Mouse (Mus musculus): ENCODE results near the gene Zfp524. TPM values are rescaled to one million over a fixed set of nuclear protein-coding genes. Genes with fewer than 3 reads are reported as not detected.
A peak's percentile ranks its signal among the peaks of the same experiment; 100 is the strongest.
"Not testable (repeated sequence)": the region's sequence is repeated elsewhere in the genome, so short reads cannot be mapped to it uniquely, and the experiment has no call there.

The Zfp524 gene
- polyA plus RNA-seq, 1 experiment from 2014 or later, result 9.1 TPM

GRCm38 (mm10) chr7:4995268-4996002 is 18.8 kb upstream of the Zfp524 start:
- H3K27ac ChIP-seq (replicated peaks), result peak overlapping the region; percentile 85
- H3K4me1 ChIP-seq (replicated peaks), result peaks cover 40% of the 10 kb centered on the region
- peaks cover 13% of the 10 kb centered on the region for H3K27me3 ChIP-seq
- peak; percentile 73 for ATAC-seq (ENCODE audit: low read depth)
- peaks cover 40% of the 10 kb centered on the region for H3K36me3 ChIP-seq
- H3K9me3 ChIP-seq, result no peaks in the 10 kb centered on the region
- peak overlapping the region; percentile 95 for H3K9ac ChIP-seq
- peak overlapping the region; percentile 75 for H3K4me3 ChIP-seq
- WGBS, result 7% methylated on average over 19 of the region's 19 CpGs
- peak overlapping the region; percentile 68 for H3K4me2 ChIP-seq

- no peaks in the 10 kb centered on the region for H3K9me3 ChIP-seq
- peaks cover 32% of the 10 kb centered on the region for H3K36me3 ChIP-seq
- peak; percentile 86 for ATAC-seq (ENCODE audit: low read depth)
- H3K27me3 ChIP-seq, result peaks cover 13% of the 10 kb centered on the region
- WGBS, result 6% methylated on average over 23 of the region's 26 CpGs
- H3K4me2 ChIP-seq, result peak within 1 kb of the TSS; percentile 68
- H3K4me1 ChIP-seq (replicated peaks), result peaks cover 40% of the 10 kb centered on the region
- H3K9ac ChIP-seq, result peak within 1 kb of the TSS; percentile 95
- peak within 1 kb of the TSS; percentile 85 for H3K27ac ChIP-seq (replicated peaks)
- H3K4me3 ChIP-seq, result peak within 1 kb of the TSS; percentile 75
Observed at GRCm38 (mm10) chr7:4996003-4996895, 18.0 kb upstream of the Zfp524 start, which contains the start of gene Zfp579. Zfp579 (minus strand) TSS chr7:4996158.

- peak overlapping the region; percentile 95 for H3K9ac ChIP-seq
- H3K36me3 ChIP-seq, result peaks cover 25% of the 10 kb centered on the region
- H3K27ac ChIP-seq (replicated peaks), result peak overlapping the region; percentile 85
- H3K4me2 ChIP-seq, result peak overlapping the region; percentile 68
- H3K27me3 ChIP-seq, result peaks cover 13% of the 10 kb centered on the region
- WGBS, result 72% methylated on average over 8 of the region's 8 CpGs
- peak overlapping the region; percentile 75 for H3K4me3 ChIP-seq
- peaks cover 40% of the 10 kb centered on the region for H3K4me1 ChIP-seq (replicated peaks)
- ATAC-seq (ENCODE audit: low read depth), result no peak
- no peaks in the 10 kb centered on the region for H3K9me3 ChIP-seq
Observed at GRCm38 (mm10) chr7:4996934-4997333, 17.3 kb upstream of the Zfp524 start.

GRCm38 (mm10) chr7:4999876-5000275 is 14.3 kb upstream of the Zfp524 start:
- WGBS, result 64% methylated on average over 2 of the region's 2 CpGs
- H3K36me3 ChIP-seq, result no peaks in the 10 kb centered on the region
- H3K4me1 ChIP-seq (replicated peaks), result peaks cover 13% of the 10 kb centered on the region

GRCm38 (mm10) chr7:5002876-5003275 is 11.3 kb upstream of the Zfp524 start:
- not testable (repeated sequence) for ATAC-seq (ENCODE audit: low read depth); H3K27me3 ChIP-seq; H3K4me2 ChIP-seq; H3K27ac ChIP-seq (replicated peaks); H3K4me1 ChIP-seq (replicated peaks); H3K4me3 ChIP-seq; H3K9ac ChIP-seq; H3K9me3 ChIP-seq
- H3K36me3 ChIP-seq, result peaks cover 19% of the 10 kb centered on the region
- 60% methylated on average over 8 of the region's 8 CpGs for WGBS

More at GRCm38 (mm10) chr7:4999876-5000275, 14.3 kb upstream of the Zfp524 start:
- Histone ChIP-seq H3K9me3 (no peaks in the 10 kb centered on the region), H3K27me3 (no peaks in the 10 kb centered on the region), H3K27ac (replicated peaks) (no peak overlapping the region), H3K9ac (no peak overlapping the region), H3K4me2 (no peak overlapping the region), H3K4me3 (no peak overlapping the region)
- ATAC-seq (ENCODE audit: low read depth), result no peak

GRCm38 (mm10) chr7:5008229-5008628 is 6.0 kb upstream of the Zfp524 start:
- H3K4me3 ChIP-seq, result no peak overlapping the region
- H3K36me3 ChIP-seq, result peaks cover 70% of the 10 kb centered on the region
- 94% methylated on average over 26 of the region's 26 CpGs for WGBS
- no peak overlapping the region for H3K9ac ChIP-seq
- H3K27me3 ChIP-seq, result no peaks in the 10 kb centered on the region
- no peaks in the 10 kb centered on the region for H3K9me3 ChIP-seq
- H3K27ac ChIP-seq (replicated peaks), result no peak overlapping the region
- H3K4me2 ChIP-seq, result no peak overlapping the region
- H3K4me1 ChIP-seq (replicated peaks), result peaks cover 2% of the 10 kb centered on the region; the same call in 1 of the 2 replicates
- no peak for ATAC-seq (ENCODE audit: low read depth)

GRCm38 (mm10) chr7:5012681-5013513 is 1.3 kb upstream of the Zfp524 start:
- no peaks in the 10 kb centered on the region for H3K9me3 ChIP-seq
- peak overlapping the region; percentile 71 for H3K4me3 ChIP-seq
- peaks cover 51% of the 10 kb centered on the region for H3K36me3 ChIP-seq
- H3K27me3 ChIP-seq, result no peaks in the 10 kb centered on the region
- no peak overlapping the region for H3K9ac ChIP-seq
- ATAC-seq (ENCODE audit: low read depth), result no peak
- H3K27ac ChIP-seq (replicated peaks), result no peak overlapping the region
- H3K4me2 ChIP-seq, result peak overlapping the region; percentile 58
- WGBS, result 92% methylated on average over 27 of the region's 27 CpGs
- peaks cover 11% of the 10 kb centered on the region for H3K4me1 ChIP-seq (replicated peaks)

GRCm38 (mm10) chr7:5015118-5016001 is 1.1 kb downstream of the Zfp524 start, which contains the start of gene Gm44973:
Gm44973 (plus strand) TSS chr7:5015496.
- H3K4me3 ChIP-seq, result peak within 1 kb of the TSS; percentile 71
- H3K4me1 ChIP-seq (replicated peaks), result peaks cover 22% of the 10 kb centered on the region
- peaks cover 27% of the 10 kb centered on the region for H3K36me3 ChIP-seq
- peak; percentile 74 for ATAC-seq (ENCODE audit: low read depth)
- H3K27ac ChIP-seq (replicated peaks), result peak within 1 kb of the TSS; percentile 97
- H3K9me3 ChIP-seq, result no peaks in the 10 kb centered on the region
- H3K4me2 ChIP-seq, result peak within 1 kb of the TSS; percentile 58
- peak within 1 kb of the TSS; percentile 83 for H3K9ac ChIP-seq
- WGBS, result under 1% methylated on average over 60 of the region's 76 CpGs
- no peaks in the 10 kb centered on the region for H3K27me3 ChIP-seq

GRCm38 (mm10) chr7:5016057-5016456 is 1.8 kb downstream of the Zfp524 start:
- Histone ChIP-seq H3K4me2 (peak overlapping the region; percentile 58), H3K27me3 (no peaks in the 10 kb centered on the region), H3K9me3 (no peaks in the 10 kb centered on the region), H3K36me3 (peaks cover 20% of the 10 kb centered on the region), H3K4me1 (replicated peaks) (peaks cover 24% of the 10 kb centered on the region), H3K9ac (peak overlapping the region; percentile 83), H3K27ac (replicated peaks) (peak overlapping the region; percentile 97), H3K4me3 (peak overlapping the region; percentile 71)
- 61% methylated on average over 3 of the region's 3 CpGs for WGBS
- no peak for ATAC-seq (ENCODE audit: low read depth)

- Histone ChIP-seq H3K4me1 (replicated peaks) (peaks cover 33% of the 10 kb centered on the region), H3K9me3 (no peaks in the 10 kb centered on the region), H3K4me2 (no peak overlapping the region), H3K27ac (replicated peaks) (no peak overlapping the region), H3K27me3 (no peaks in the 10 kb centered on the region), H3K9ac (no peak overlapping the region), H3K36me3 (peaks cover 14% of the 10 kb centered on the region), H3K4me3 (no peak overlapping the region)
- ATAC-seq (ENCODE audit: low read depth), result no peak
- 94% methylated on average over 2 of the region's 2 CpGs for WGBS
Observed at GRCm38 (mm10) chr7:5016920-5017319, 2.7 kb downstream of the Zfp524 start.

GRCm38 (mm10) chr7:5017352-5017751 is 3.1 kb downstream of the Zfp524 start:
- peaks cover 34% of the 10 kb centered on the region for H3K4me1 ChIP-seq (replicated peaks)
- no peak overlapping the region for H3K27ac ChIP-seq (replicated peaks)
- H3K36me3 ChIP-seq, result peaks cover 14% of the 10 kb centered on the region
- 92% methylated on average over 16 of the region's 16 CpGs for WGBS
- no peak for ATAC-seq (ENCODE audit: low read depth)
- no peaks in the 10 kb centered on the region for H3K9me3 ChIP-seq
- no peak overlapping the region for H3K4me2 ChIP-seq
- no peak overlapping the region for H3K9ac ChIP-seq
- H3K27me3 ChIP-seq, result no peaks in the 10 kb centered on the region
- no peak overlapping the region for H3K4me3 ChIP-seq
